Mouse (Mus musculus) CH12.LX (cell line): ENCODE results near the gene Tshz2. TPM values are rescaled to one million over a fixed set of nuclear protein-coding genes. Genes with fewer than 3 reads are reported as not detected.

Experiments used
- DNase-seq: peaks from one replicate; pipeline ENCODE4 v3.0.0-alpha.2; 2013; ENCODE audit errors: extremely low read depth
- H3K27ac ChIP-seq: 2 replicates; pipeline ENCODE4 v1.5.1; 2012; ENCODE audit warnings: low read depth, mild to moderate bottlenecking, control low read depth, moderate library complexity; ENCODE audit not compliant: insufficient read depth
- H3K27me3 ChIP-seq: replicated peaks from 2 replicates; pipeline ENCODE3; 2012; ENCODE audit warnings: inconsistent platforms
- H3K36me3 ChIP-seq, 2 experiments: replicated peaks in 1 of 2; 2 replicates each; pipeline versions ENCODE3 to v1.6.1; 2012; ENCODE audit warnings: inconsistent platforms in 1 of 2, low read length in 1 of 2, mild to moderate bottlenecking in 1 of 2, mixed read lengths in 1 of 2, moderate library complexity in 1 of 2; ENCODE audit not compliant: control insufficient read depth in 1 of 2, insufficient read depth in 1 of 2
- H3K4me1 ChIP-seq, 2 experiments: 2 replicates each; pipeline ENCODE4 v1.6.1; 2012; ENCODE audit warnings: inconsistent platforms in 1 of 2, moderate library complexity in 1 of 2; ENCODE audit not compliant: insufficient read depth in 2 of 2, control insufficient read depth in 1 of 2
- H3K4me2 ChIP-seq: 2 replicates; pipeline ENCODE4 v1.6.1; 2012; ENCODE audit warnings: low read depth, mild to moderate bottlenecking, control low read depth; ENCODE audit not compliant: poor library complexity, insufficient read depth, severe bottlenecking
- H3K4me3 ChIP-seq, 3 experiments: fragments of 150-350 bp in 1 of 3; sonication (generic) in 1 of 3; replicated peaks in 1 of 3; 2 replicates each; pipeline versions ENCODE3 to v1.5.1; 2011 to 2012; ENCODE audit warnings: low read depth in 2 of 3, low read length in 2 of 3, mild to moderate bottlenecking in 2 of 3, moderate library complexity in 2 of 3, control low read depth in 1 of 3, improper control_type of control experiment in 1 of 3, inconsistent platforms in 1 of 3, mixed read lengths in 1 of 3; ENCODE audit not compliant: poor library complexity in 1 of 3
- H3K79me2 ChIP-seq: replicated peaks from 2 replicates; pipeline ENCODE4 v1.6.1; 2012; ENCODE audit warnings: mild to moderate bottlenecking, moderate library complexity; ENCODE audit not compliant: control insufficient read depth, poor library complexity, insufficient read depth, severe bottlenecking; ENCODE audit errors: extremely low read depth
- H3K9ac ChIP-seq: 2 replicates; pipeline ENCODE4 v1.6.1; 2012; ENCODE audit warnings: low read depth, mild to moderate bottlenecking, control low read depth, moderate library complexity; ENCODE audit not compliant: insufficient read depth
- H3K9me3 ChIP-seq: replicated peaks from 2 replicates; pipeline ENCODE3; 2012; ENCODE audit warnings: low read length, inconsistent platforms, mixed read lengths
- BHLHE40 ChIP-seq: IDR thresholded peaks from 2 replicates; pipeline ENCODE4 v1.6.1; 2011; ENCODE audit warnings: mild to moderate bottlenecking, low read depth, low read length, improper control_type of control experiment
- CHD1 ChIP-seq: IDR thresholded peaks from 2 replicates; pipeline ENCODE4 v1.6.1; 2012; ENCODE audit warnings: low read depth, low read length, improper control_type of control experiment, inconsistent platforms
- CHD2 ChIP-seq: IDR thresholded peaks from 2 replicates; pipeline ENCODE4 v1.6.1; 2011; ENCODE audit warnings: low read length, improper control_type of control experiment
- E2F4 ChIP-seq: IDR thresholded peaks from 2 replicates; pipeline ENCODE4 v1.6.1; 2011; ENCODE audit warnings: low read depth, low read length, improper control_type of control experiment; ENCODE audit not compliant: insufficient replicate concordance
- ELF1 ChIP-seq: IDR thresholded peaks from 2 replicates; pipeline ENCODE4 v1.6.1; 2014; ENCODE audit warnings: low read depth, mild to moderate bottlenecking, inconsistent platforms, low read length, improper control_type of control experiment
- EP300 ChIP-seq: IDR thresholded peaks from 2 replicates; pipeline ENCODE4 v1.6.1; 2011; ENCODE audit warnings: low read length, improper control_type of control experiment
- ETS1 ChIP-seq: conservative IDR thresholded peaks from 2 replicates; pipeline ENCODE4 v1.6.1; 2012; ENCODE audit warnings: low read depth, mild to moderate bottlenecking, inconsistent platforms, low read length, improper control_type of control experiment, moderate library complexity
- GABPA ChIP-seq: IDR thresholded peaks from 2 replicates; pipeline ENCODE4 v1.6.1; 2012; ENCODE audit warnings: low read depth, low read length, improper control_type of control experiment, inconsistent platforms; ENCODE audit not compliant: insufficient replicate concordance
- HCFC1 ChIP-seq: IDR thresholded peaks from 2 replicates; pipeline ENCODE4 v1.6.1; 2012; ENCODE audit warnings: low read depth, mild to moderate bottlenecking, inconsistent platforms, low read length, improper control_type of control experiment
- IRF4 ChIP-seq: IDR thresholded peaks from 2 replicates; pipeline ENCODE4 v1.6.1; 2014; ENCODE audit warnings: low read depth, mild to moderate bottlenecking, inconsistent platforms, low read length, improper control_type of control experiment
- JUN ChIP-seq: IDR thresholded peaks from 2 replicates; pipeline ENCODE4 v1.6.1; 2011; ENCODE audit warnings: low read depth, mild to moderate bottlenecking, low read length, improper control_type of control experiment, moderate library complexity; ENCODE audit not compliant: insufficient read depth
- JUND ChIP-seq: conservative IDR thresholded peaks from 2 replicates; pipeline ENCODE4 v1.6.1; 2011; ENCODE audit warnings: low read depth, low read length, improper control_type of control experiment
- MAX ChIP-seq: IDR thresholded peaks from 2 replicates; pipeline ENCODE4 v1.6.1; 2011; ENCODE audit warnings: low read length, improper control_type of control experiment
- MAZ ChIP-seq: IDR thresholded peaks from 2 replicates; pipeline ENCODE4 v1.6.1; 2012; ENCODE audit warnings: low read depth, mild to moderate bottlenecking, inconsistent platforms, low read length, improper control_type of control experiment, moderate library complexity
- MXI1 ChIP-seq: IDR thresholded peaks from 2 replicates; pipeline ENCODE4 v1.6.1; 2011; ENCODE audit warnings: mild to moderate bottlenecking, low read depth, low read length, improper control_type of control experiment
- MYC ChIP-seq: IDR thresholded peaks from 2 replicates; pipeline ENCODE4 v1.6.1; 2011; ENCODE audit warnings: low read depth, mild to moderate bottlenecking, improper control_type of control experiment, low read length
- NELFE ChIP-seq: IDR thresholded peaks from 2 replicates; pipeline ENCODE4 v1.6.1; 2011; ENCODE audit warnings: low read depth, low read length, improper control_type of control experiment
- NRF1 ChIP-seq: IDR thresholded peaks from 2 replicates; pipeline ENCODE4 v1.6.1; 2014; ENCODE audit warnings: low read depth, mild to moderate bottlenecking, inconsistent platforms, low read length, improper control_type of control experiment, moderate library complexity
- POLR2A ChIP-seq: IDR thresholded peaks from 2 replicates; pipeline ENCODE4 v1.6.1; 2011; ENCODE audit warnings: low read depth, mild to moderate bottlenecking, improper control_type of control experiment, low read length
- RAD21 ChIP-seq: IDR thresholded peaks from 2 replicates; pipeline ENCODE4 v1.6.1; 2011; ENCODE audit warnings: low read depth, mild to moderate bottlenecking, low read length, improper control_type of control experiment, moderate library complexity
- RCOR1 ChIP-seq: conservative IDR thresholded peaks from 2 replicates; pipeline ENCODE4 v1.6.1; 2012; ENCODE audit warnings: low read depth, mild to moderate bottlenecking, inconsistent platforms, low read length, improper control_type of control experiment
- SIN3A ChIP-seq: IDR thresholded peaks from 2 replicates; pipeline ENCODE4 v1.6.1; 2012; ENCODE audit warnings: low read length, improper control_type of control experiment, inconsistent platforms
- SMC3 ChIP-seq: IDR thresholded peaks from 2 replicates; pipeline ENCODE4 v1.6.1; 2011; ENCODE audit warnings: low read depth, low read length, improper control_type of control experiment
- TBP ChIP-seq: conservative IDR thresholded peaks from 2 replicates; pipeline ENCODE4 v1.6.1; 2011; ENCODE audit warnings: low read depth, low read length, improper control_type of control experiment
- TCF12 ChIP-seq: IDR thresholded peaks from 2 replicates; pipeline ENCODE4 v1.6.1; 2014; ENCODE audit warnings: low read depth, mild to moderate bottlenecking, inconsistent platforms, low read length, improper control_type of control experiment
- USF1 ChIP-seq: IDR thresholded peaks from 2 replicates; pipeline ENCODE4 v1.6.1; 2014; ENCODE audit warnings: low read depth, mild to moderate bottlenecking, inconsistent platforms, low read length, improper control_type of control experiment
- USF2 ChIP-seq: conservative IDR thresholded peaks from 2 replicates; pipeline ENCODE4 v1.6.1; 2011; ENCODE audit warnings: low read depth, low read length, improper control_type of control experiment
- ZC3H11A ChIP-seq: IDR thresholded peaks from 2 replicates; pipeline ENCODE4 v1.6.1; 2012; ENCODE audit warnings: low read depth, mild to moderate bottlenecking, inconsistent platforms, low read length, improper control_type of control experiment
- ZKSCAN1 ChIP-seq: IDR thresholded peaks from 2 replicates; pipeline ENCODE4 v1.6.1; 2012; ENCODE audit warnings: low read depth, inconsistent platforms, low read length, improper control_type of control experiment, borderline replicate concordance
- ZMIZ1 ChIP-seq: IDR thresholded peaks from 2 replicates; pipeline ENCODE4 v1.6.1; 2012; ENCODE audit warnings: low read depth, mild to moderate bottlenecking, inconsistent platforms, low read length, improper control_type of control experiment
- dilution Hi-C: fragments of 300-500 bp; cut with MboI; formaldehyde crosslinking; loops from 2 replicates; pipeline ENCODE4 v1.14.3; 2020; ENCODE audit warnings: low sequenced_read_pairs; ENCODE audit not compliant: extremely low pct_unique_long_range_greater_than_20kb, extremely low pct_ligation_motif_present
- in situ Hi-C: fragments of 300-500 bp; cut with MboI; formaldehyde crosslinking; loops from 3 replicates; pipeline ENCODE4 v1.14.3; 2019; ENCODE audit warnings: low sequenced_read_pairs, low pct_ligation_motif_present, low pct_unique_long_range_greater_than_20kb, mixed read lengths
- polyA plus RNA-seq: library from polyadenylated mRNA; unstranded; fragments of >175 nt; gene quantifications from 2 replicates; pipeline ENCODE4 v1.2.1, GENCODE M21; 2012; ENCODE audit warnings: low read depth; ENCODE audit not compliant: insufficient read length
- total RNA-seq, 2 experiments: library from RNA; depleted of rRNA; stranded (reverse); fragments of 300-350 nt in 1 of 2; fragments of >200 nt in 1 of 2; gene quantifications; 2 replicates each; pipeline ENCODE4 v1.2.3; 2012 to 2014

The Tshz2 gene
- total and polyA plus RNA-seq, 3 experiments = not detected

DNA sequence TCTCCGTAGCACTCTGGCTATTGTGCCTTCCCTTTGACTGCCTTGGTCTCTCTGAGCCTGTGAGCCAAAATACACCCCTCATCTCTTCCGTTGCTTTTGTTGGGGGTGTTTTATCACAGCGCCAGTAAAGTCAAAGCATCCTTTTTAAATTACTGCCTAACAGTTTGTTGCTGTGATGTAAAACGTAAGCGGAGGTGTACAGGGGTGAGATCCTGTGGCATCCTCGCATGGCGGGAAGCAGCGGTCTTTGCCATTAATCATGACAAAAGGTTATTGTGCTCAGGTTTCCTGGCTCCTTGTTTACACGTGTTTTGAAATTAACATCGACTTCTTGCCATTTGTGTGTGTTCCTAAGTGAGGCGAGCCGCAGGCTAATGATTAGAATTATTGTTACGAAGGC, 282.5 kb downstream of the Tshz2 start:
- TF ChIP-seq EP300 (no peak), BHLHE40 (no peak), POLR2A (no peak), USF2 (no peak), CHD2 (no peak), HCFC1 (no peak), ZMIZ1 (no peak), GABPA (no peak), MAZ (no peak), RCOR1 (no peak), NELFE (no peak), ZKSCAN1 (no peak), JUND (no peak), E2F4 (no peak), MAX (no peak), ELF1 (no peak), SMC3 (no peak), SIN3A (no peak), ETS1 (no peak), USF1 (no peak)
- Histone ChIP-seq H3K27ac (no peak overlapping the region), H3K36me3 (no peaks in the 10 kb centered on the region), H3K4me1 (no peaks in the 10 kb centered on the region), H3K4me2 (no peak overlapping the region), H3K9ac (no peak overlapping the region), H3K27me3 (no peaks in the 10 kb centered on the region), H3K4me3 (no peak overlapping the region), H3K79me2 (no peaks in the 10 kb centered on the region), H3K9me3 (peaks cover 87% of the 10 kb centered on the region)
- dilution Hi-C loops = no loop called here
- in situ Hi-C loops = no loop called here
- DNase-seq = no peak

DNA sequence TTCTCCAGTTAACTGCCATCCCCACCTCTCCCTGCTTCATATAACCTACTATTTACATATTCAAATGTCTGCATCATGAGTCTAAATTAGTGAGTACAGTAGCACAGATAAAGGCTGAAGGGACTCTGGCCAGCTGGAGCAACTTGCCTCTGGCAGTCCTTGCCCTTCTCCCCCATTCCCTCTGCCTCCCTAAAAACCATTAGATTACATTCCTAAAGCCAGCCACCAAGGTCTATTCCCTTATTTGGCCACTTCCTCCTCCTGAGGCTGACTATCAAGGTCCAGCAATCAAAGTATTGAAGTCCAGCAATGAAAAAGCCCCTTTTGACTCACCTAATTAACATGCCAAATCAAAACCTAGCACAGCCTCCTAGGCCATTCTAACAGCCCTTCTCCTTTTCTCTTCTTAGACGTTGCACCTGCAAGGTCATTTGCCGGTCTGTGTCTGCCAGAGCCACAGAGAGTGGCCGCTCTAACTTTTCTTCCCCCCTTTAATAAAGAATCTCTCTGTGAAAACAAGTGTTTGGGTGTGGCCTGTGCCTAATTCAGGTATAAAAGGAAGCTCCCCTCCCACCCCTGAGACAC, 286.4 kb downstream of the Tshz2 start:
- TF ChIP-seq MYC (no peak), MAX (no peak), EP300 (no peak), BHLHE40 (no peak), CHD1 (no peak), MXI1 (no peak), CHD2 (no peak), JUN (no peak), IRF4 (no peak), TBP (no peak), USF1 (no peak), JUND (no peak), ZC3H11A (no peak), SIN3A (no peak), RAD21 (no peak), TCF12 (no peak), NRF1 (no peak), SMC3 (no peak), ZMIZ1 (no peak), HCFC1 (no peak)
- Histone ChIP-seq H3K36me3 (no peaks in the 10 kb centered on the region), H3K4me2 (no peak overlapping the region), H3K4me1 (no peaks in the 10 kb centered on the region), H3K9me3 (peaks cover 84% of the 10 kb centered on the region), H3K79me2 (no peaks in the 10 kb centered on the region), H3K27ac (no peak overlapping the region), H3K4me3 (no peak overlapping the region), H3K9ac (no peak overlapping the region), H3K27me3 (no peaks in the 10 kb centered on the region)
- in situ Hi-C loops = no loop called here
- dilution Hi-C loops = no loop called here
- DNase-seq = no peak
